Mouse (Mus musculus) mature B cell (primary cell): ENCODE measurements around the gene Map4k2.

ENCODE experiments used
- in situ Hi-C: fragments of 300-500 bp; cut with MboI; formaldehyde crosslinking; loops from 2 replicates; pipeline ENCODE4 v1.14.3; 2019

Gene Map4k2

GRCm38 (mm10) chr19:6401131-6401815 is 60.3 kb downstream of the Map4k2 start:
- in situ Hi-C loops: no loop called here

GRCm38 (mm10) chr19:6401951-6402350 is 61.0 kb downstream of the Map4k2 start:
- in situ Hi-C loops: no loop called here

GRCm38 (mm10) chr19:6403869-6404268 is 62.9 kb downstream of the Map4k2 start:
- in situ Hi-C loops: no loop called here
